Mouse (Mus musculus) spleen, adult 12 weeks (tissue): Measurements from ENCODE around the gene Blmh.

Experiments used
- DNase-seq: peaks from one replicate; pipeline ENCODE4 v3.0.0; 2022; ENCODE audit warnings: low spot score

Blmh gene

GRCm38 (mm10) chr11:76997916-76998704 lies 73.5 kb downstream of the Blmh start, which contains the start of gene Slc6a4:
Gene Slc6a4 (plus strand): TSS chr11:76998603.
- no peak for DNase-seq

DNA sequence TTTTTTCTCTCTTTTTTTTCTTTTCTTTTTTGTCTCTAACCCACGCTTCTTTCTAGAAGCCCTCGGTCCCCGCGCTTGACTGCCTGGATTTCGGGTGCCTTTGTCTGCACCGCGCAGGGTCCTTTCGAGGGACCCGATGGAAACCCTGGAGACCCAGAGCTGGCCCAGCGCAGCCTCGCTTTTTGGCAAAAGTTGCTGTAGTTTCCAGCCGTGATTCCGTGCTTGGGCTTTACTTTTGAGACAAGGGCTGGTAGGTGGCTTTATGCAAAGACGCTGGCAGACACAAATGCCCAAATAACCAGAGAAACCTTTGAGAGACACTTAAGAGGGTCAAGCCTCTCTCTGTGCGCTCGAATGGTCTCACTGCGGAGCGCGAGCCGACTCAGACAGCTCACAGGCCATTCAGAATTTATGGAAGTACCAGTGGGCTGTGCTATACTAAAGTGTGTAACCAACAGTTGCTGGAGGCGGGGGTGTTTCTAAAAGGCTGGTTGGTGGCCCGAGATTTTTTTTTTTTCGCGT lies 74.2 kb downstream of the Blmh start:
- no peak for DNase-seq

- no peak for DNase-seq
These were observed 76.1 kb downstream of the Blmh start for GRCm38 (mm10) chr11:77000741-77001140.

DNA sequence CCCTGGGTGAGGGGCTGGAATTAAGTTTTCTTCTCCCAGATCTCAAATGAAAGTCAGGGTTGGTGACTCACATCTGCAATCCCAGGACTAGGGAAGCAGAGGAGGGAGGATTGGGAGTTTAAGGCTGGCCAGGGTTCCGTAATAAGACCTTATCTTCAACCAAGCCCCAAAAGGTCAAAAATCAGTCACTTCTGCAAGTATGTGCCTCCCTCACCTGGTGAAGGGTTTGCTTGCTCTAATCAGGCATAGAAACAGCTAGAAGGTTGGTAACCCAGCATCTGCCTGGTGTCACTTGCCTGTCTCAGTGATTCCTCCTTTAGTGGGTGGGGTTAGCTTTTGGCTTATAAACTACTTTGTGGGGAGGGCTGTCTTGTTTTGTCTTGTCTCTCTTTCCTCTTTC lies 77.8 kb downstream of the Blmh start:
- DNase-seq = no peak

DNA sequence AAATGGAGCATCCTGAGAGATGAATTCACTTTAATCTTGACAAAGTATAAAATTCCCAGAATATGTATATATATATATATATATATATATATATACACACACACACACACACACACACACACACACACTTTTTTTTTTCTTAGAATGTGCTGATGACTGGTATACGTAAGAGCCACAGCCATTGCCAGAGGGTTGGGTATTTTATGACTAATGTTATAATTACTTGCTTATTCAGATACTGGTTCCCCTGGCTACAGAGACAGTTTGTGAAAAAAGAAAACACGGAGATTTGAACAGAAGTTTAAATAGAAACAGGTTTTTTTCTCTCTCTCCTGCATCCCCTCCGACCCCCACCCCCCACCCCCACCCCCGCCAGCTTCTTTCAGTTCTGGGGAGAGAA lies 81.3 kb downstream of the Blmh start:
- no peak for DNase-seq

DNA sequence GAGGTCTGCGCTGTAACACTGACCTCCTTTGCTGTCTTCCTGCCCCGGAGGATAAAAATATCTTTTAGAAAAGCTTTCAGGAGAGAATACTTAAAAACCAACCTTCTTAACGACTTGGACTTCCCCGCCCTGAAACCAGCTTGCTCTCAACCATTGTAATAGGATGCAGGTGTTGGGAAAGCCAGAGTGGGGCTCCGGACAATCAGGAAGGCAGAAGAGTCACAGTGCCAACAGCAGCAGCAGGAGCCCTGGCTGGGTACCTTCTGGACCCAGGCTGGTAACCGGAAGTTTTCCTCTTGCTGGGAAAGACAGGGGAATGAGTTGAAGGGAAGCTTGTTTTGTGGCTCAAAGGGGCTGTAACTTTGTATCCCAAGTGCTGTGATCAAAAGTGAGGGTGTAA lies 82.0 kb downstream of the Blmh start:
- no peak for DNase-seq

DNA sequence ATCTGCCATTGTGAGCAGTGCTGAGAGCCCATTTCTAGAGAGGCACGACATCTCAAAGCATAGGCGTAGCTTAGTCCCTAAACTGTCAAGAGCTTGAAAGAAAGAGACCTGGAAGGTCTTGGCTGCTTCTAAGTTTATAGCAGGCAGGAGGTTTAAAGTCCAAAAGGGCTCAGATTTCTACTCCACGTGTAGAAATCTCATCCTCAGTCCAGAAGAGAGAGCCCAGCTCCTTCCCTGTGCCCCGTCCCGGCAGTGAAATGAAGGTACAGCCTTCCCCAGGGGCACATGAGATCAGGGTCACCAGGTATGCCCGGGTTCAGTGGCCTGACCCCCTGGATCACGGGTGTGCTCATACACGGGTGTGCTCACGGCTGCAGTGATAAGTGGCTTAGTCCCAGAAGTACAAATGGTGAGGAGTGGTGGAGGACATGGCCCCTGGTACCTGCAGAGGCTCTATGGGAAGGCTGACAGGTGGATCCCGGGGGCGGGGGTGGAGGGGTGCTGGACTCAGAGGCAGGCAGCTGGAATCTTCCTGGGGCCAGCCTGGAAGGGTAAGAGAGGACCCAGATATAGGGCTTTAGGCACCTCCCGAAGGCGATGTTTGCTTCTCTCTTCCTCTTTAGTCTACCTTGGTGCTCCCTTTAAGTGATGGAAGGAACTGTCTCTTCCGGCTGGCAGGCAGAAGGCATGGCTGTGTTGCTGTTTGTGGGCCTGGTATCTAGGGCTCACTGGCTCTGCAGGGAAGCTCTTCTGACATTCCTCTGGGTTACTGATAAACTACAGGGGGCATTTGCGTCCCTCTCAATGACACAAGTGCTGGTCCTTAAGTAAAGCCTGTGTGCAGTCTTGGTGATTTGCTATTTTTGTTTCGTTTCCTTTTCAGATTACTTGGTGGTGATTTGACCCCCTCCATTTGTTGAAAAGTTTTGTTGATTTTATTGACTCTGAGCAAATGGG lies 84.7 kb downstream of the Blmh start:
- no peak for DNase-seq

DNA sequence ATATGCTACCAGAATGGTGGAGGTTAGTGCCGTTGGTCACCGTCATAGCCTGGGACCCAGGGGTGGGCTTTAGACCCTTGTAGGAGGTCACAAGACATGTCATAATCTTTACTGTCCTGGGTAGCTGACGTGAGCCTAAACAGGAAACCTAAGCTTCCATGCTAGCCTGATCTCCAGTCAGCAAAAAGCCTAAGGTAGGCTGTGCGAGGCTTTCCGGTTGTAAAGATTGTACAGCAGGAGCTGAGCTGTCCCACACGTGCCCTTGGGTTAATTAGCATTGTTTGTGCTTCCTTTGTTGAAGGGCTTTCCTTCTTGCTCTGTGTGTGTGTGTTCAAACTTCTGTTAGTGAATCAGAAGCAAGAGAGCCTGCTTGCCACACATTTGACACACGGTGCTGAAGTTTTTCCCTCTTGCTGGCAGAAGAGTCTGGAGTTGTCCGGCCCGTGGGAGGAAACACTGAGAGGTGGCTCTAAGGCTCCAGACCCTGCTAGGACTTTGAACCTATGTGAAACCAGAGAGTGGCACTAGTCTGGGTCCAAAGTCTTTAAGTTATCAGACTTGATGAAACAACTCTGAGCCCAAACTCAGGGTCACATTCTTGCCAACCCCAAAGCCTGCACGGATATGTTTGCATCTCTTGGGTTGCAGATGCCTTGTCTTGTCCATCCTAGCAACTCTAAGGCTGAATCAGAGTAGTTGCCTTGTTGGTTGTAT lies 86.3 kb downstream of the Blmh start:
- DNase-seq = no peak

GRCm38 (mm10) chr11:77018046-77018445 lies 93.4 kb downstream of the Blmh start:
- DNase-seq = no peak

GRCm38 (mm10) chr11:77019539-77019938 lies 94.9 kb downstream of the Blmh start:
- no peak for DNase-seq

DNA sequence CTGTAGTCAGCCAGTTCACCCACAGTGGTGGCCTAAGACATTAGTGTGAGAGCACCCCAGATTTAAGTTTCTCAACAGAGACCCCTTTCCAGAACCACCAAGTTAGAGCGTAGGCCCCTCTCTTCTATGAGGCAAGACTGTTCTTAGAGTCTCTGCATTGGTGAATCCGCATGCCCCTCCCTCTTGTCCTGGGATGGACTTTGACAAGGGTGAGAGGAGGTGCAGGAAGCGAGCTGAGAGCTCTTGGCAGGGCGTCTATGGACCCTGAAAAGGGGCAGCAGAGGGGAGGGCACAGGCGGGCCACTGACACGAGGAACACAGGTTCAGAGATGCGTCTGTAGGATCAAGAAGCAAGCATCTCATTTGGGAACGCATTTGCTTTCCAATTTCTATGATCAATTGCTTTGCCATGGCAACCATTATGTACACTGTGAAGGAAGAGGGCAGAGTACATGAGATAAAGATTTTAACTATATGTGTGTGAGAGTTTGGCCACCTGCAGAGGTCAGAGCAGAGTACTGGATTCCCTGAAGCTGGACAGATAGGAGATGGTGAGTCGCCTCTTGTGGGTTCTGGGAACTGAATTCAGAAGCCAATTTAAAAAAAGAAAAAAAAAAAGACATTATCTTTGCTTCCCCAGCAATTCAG lies 97.3 kb downstream of the Blmh start:
- DNase-seq = no peak

DNA sequence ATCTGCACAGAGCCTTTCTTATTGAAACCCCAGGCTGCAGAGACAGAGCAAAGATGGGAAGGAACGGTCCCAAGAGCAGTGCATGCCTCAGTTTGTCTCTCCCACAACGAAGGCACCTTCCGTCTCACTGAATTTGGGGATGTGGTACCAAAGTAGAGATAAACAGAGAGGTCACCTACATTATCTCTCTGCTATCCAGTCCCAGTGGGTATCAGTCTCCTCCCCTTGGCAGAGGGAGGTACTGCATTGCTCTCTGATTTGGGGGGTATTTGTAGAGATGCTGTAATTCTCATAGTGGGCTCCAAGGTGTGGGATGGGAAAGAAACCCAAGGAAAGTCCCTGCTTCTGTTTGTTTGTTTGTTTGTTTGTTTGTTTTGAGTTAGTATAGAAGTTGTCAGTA lies 102.0 kb downstream of the Blmh start:
- DNase-seq = no peak

DNA sequence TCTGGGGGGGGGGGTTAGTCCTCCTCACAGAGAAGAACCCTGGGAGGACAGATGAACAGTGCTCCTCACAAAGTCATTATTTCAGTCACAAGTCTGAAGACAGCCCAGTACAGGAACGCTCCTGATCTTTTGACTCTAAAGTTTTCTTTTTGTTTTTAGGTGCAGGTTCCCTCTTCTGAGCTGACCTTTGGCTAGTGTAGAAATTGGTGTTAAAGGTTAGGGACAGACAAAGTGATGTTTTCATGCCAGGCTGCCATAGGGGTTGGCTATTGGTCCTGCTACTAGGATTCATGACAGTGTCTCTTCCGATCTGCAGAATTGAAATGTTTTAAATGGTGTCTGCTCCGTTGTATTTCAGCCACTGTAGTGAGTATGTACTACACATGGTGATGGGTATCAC lies 103.5 kb downstream of the Blmh start:
- no peak for DNase-seq

GRCm38 (mm10) chr11:77031151-77031934 lies 106.7 kb downstream of the Blmh start:
- no peak for DNase-seq
